In the genomic region with DNA sequence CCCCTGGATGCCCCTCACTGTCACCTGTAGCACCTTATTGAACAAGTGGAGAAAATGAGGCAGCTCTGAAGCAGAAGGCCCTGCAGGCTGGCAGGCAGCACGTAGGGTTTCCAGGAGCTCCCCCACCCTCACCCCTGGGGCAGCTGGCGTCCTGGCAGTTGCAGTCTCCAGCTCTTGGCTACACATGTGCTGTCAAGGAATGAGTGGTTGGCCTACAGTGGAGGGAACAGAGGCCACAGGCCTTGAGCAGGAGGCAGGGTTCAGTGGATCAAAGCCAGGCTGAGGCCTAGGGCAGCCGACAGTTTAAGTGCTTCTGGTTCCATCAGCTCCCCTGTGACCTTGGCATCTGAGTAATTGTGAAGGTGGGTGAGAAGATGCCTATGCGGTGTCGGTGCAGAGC, we compare ENCODE assay signal across 19 mouse cellular contexts. TPM values are rescaled to one million over a fixed set of nuclear protein-coding genes. Genes with fewer than 3 reads are reported as not detected.
A peak's percentile ranks its signal among the peaks of the same experiment; 100 is the strongest.
DNase-seq lines count a peak whose midpoint lies in the region; ATAC-seq and TF ChIP-seq lines count a peak whose summit lies in the region.
"Had no signal": no experiment of that assay in that cellular context is flagged by ENCODE, and none has a peak within 500 bp of the region (broad histone marks: within the 10 kb centered on the region; RNA-seq: fewer than 3 reads in every experiment).

No protein-coding gene starts in this region.

- WGBS in hindbrain, postnatal 0 days, result 74% methylated on average over 5 of the region's 5 CpGs

- H3K9me3 ChIP-seq in hindbrain, postnatal 0 days (ENCODE audit: low read length), result no peaks in the 10 kb centered on the region
- H3K9me3 ChIP-seq: embryonic facial prominence, embryonic 15.5 days; forebrain, embryonic 15.5 days; heart, embryonic 10.5 days; hindbrain, embryonic 12.5 days had no signal

- H3K27me3 ChIP-seq in hindbrain, postnatal 0 days (ENCODE audit: insufficient read depth, low read length), result no peaks in the 10 kb centered on the region
- H3K27me3 ChIP-seq: embryonic facial prominence, embryonic 15.5 days; forebrain, embryonic 15.5 days; hindbrain, embryonic 12.5 days had no signal

- ATAC-seq in hindbrain, postnatal 0 days, result no peak
- ATAC-seq: forebrain, embryonic 15.5 days; hindbrain, embryonic 16.5 days had no signal

- H3K36me3 ChIP-seq in hindbrain, postnatal 0 days (ENCODE audit: insufficient read depth, low read length), result peaks cover 5% of the 10 kb centered on the region; the same call in 1 of the 2 replicates
- H3K36me3 ChIP-seq: forebrain, embryonic 15.5 days had no signal

- H3K4me3 ChIP-seq in hindbrain, postnatal 0 days (ENCODE audit: low read length), result no peak overlapping the region
- H3K4me3 ChIP-seq: embryonic facial prominence, embryonic 15.5 days; erythroblast, embryonic 14.5 days; forebrain, embryonic 15.5 days; heart, embryonic 10.5 days; hindbrain, embryonic 12.5 days had no signal

- no peak for TF ChIP-seq CTCF in hindbrain, postnatal 0 days (IDR thresholded peaks at IDR 0.05; ENCODE audit: low read depth)

- 0 out of 2 replicates have a peak, but pooled peaks cover 6% of the 10 kb centered on the region for H3K4me1 ChIP-seq in hindbrain, postnatal 0 days (ENCODE audit: insufficient read depth, low read length)

- H3K9ac ChIP-seq in hindbrain, postnatal 0 days (replicated peaks; ENCODE audit: low read length), result no peak overlapping the region
- H3K9ac ChIP-seq: embryonic facial prominence, embryonic 15.5 days; forebrain, embryonic 15.5 days had no signal

- no peak overlapping the region for H3K27ac ChIP-seq in hindbrain, postnatal 0 days
- H3K27ac ChIP-seq: embryonic facial prominence, embryonic 15.5 days; forebrain, embryonic 15.5 days; heart, embryonic 10.5 days; hindbrain, embryonic 12.5 days had no signal

- DNase-seq in gastrocnemius, adult 18-20 months (ENCODE audit: low spot score), result peak; percentile 10
- no peak for DNase-seq in gastrocnemius, postnatal 4 days (ENCODE audit: low spot score in 2 of 2)
- peak; percentile 74 for DNase-seq in adrenal gland, postnatal 14 days
- DNase-seq in adrenal gland, postnatal 25 days, result peak; percentile 33
- DNase-seq in skeletal muscle tissue, adult 2 months (ENCODE audit: low read depth, low spot score), result peak; percentile 31
- DNase-seq in hindbrain, postnatal 0 days (ENCODE audit: low spot score), result no peak
- no peak for DNase-seq in left cerebral cortex, adult 9 months (ENCODE audit: low spot score in 2 of 2)
- DNase-seq: cerebellum, adult 2 months; heart, adult 11 months; heart, postnatal 10 days; heart, postnatal 4 days; kidney, adult 11 months; kidney, adult 9 months had no signal

- no peak overlapping the region for H3K4me2 ChIP-seq in hindbrain, postnatal 0 days (ENCODE audit: low read depth, low read length)
- H3K4me2 ChIP-seq: embryonic facial prominence, embryonic 15.5 days; forebrain, embryonic 15.5 days; hindbrain, embryonic 12.5 days had no signal

RNA-seq across cellular contexts. Expression of a gene that starts 15.7 kb away (rescaled TPM):
- total RNA-seq in gastrocnemius, adult 18-20 months (2021), result under 1 TPM in 1 of 2 experiments, not detected in 1; 0.16 TPM
- total RNA-seq in gastrocnemius, postnatal 4 days (2021), result under 1 TPM; 0.39 to 0.47 TPM
- 0.15 and 0.41 TPM in 2 replicates for total RNA-seq in adrenal gland, postnatal 14 days (2021)
- not detected in 2 replicates for total RNA-seq in adrenal gland, postnatal 25 days (2021)
- total RNA-seq in hindbrain, postnatal 0 days (2014; rRNA removed), result 20.4 and 23.6 TPM in 2 replicates
- polyA plus RNA-seq in hindbrain, postnatal 0 days (2015; fragmentation: Nextera tagmentation; extraction: Ambion mirVana), result 2.9 and 3.3 TPM in 2 replicates
- total RNA-seq: heart, postnatal 10 days; heart, postnatal 4 days had no signal
- polyA plus RNA-seq: erythroblast, embryonic 14.5 days had no signal

RNA-seq across cellular contexts. Expression of a gene that starts 26.4 kb away (rescaled TPM):
- total RNA-seq in gastrocnemius, adult 18-20 months (2021), result 10 to 100 TPM; 25.5 to 26.6 TPM
- total RNA-seq in gastrocnemius, postnatal 4 days (2021), result 10 to 100 TPM; 15.3 to 21.0 TPM
- total RNA-seq in adrenal gland, postnatal 14 days (2021), result 35.1 and 36.7 TPM in 2 replicates
- 53.1 and 55.3 TPM in 2 replicates for total RNA-seq in adrenal gland, postnatal 25 days (2021)
- 22.7 and 24.5 TPM in 2 replicates for total RNA-seq in hindbrain, postnatal 0 days (2014; rRNA removed)
- polyA plus RNA-seq in hindbrain, postnatal 0 days (2015; fragmentation: Nextera tagmentation; extraction: Ambion mirVana), result 56.5 and 58.5 TPM in 2 replicates

RNA-seq across cellular contexts. Expression of a gene that starts 26.8 kb away (rescaled TPM):
- 1,000 to 10,000 TPM in 1 of 2 experiments, 100 to 1,000 TPM in 1; 977 to 1,022 TPM for total RNA-seq in gastrocnemius, adult 18-20 months (2021)
- total RNA-seq in gastrocnemius, postnatal 4 days (2021), result 100 to 1,000 TPM; 632 to 697 TPM
- total RNA-seq in adrenal gland, postnatal 14 days (2021), result 1,088 and 1,101 TPM in 2 replicates
- total RNA-seq in adrenal gland, postnatal 25 days (2021), result 790 and 849 TPM in 2 replicates
- 183 and 231 TPM in 2 replicates for total RNA-seq in hindbrain, postnatal 0 days (2014; rRNA removed)
- 1,048 and 1,063 TPM in 2 replicates for polyA plus RNA-seq in hindbrain, postnatal 0 days (2015; fragmentation: Nextera tagmentation; extraction: Ambion mirVana)

Comparison
In these comparisons a context has a peak if more than half of its experiments do, and no peak if none do; other contexts are left out.
1. DNase-seq: peak in gastrocnemius, adult 18-20 months (single experiment), adrenal gland, postnatal 14 days (single experiment), adrenal gland, postnatal 25 days (single experiment) and skeletal muscle tissue, adult 2 months (single experiment); none in gastrocnemius, postnatal 4 days (0 of 2), hindbrain, postnatal 0 days (single experiment) and left cerebral cortex, adult 9 months (0 of 2).
2. RNA of a gene that starts 15.7 kb away (total RNA-seq): 20.4 to 23.6 TPM in hindbrain, postnatal 0 days; 0.39 to 0.47 TPM in gastrocnemius, postnatal 4 days, 0.16 TPM in gastrocnemius, adult 18-20 months, 0.15 to 0.41 TPM in adrenal gland, postnatal 14 days and not detected in adrenal gland, postnatal 25 days; every median in the first group is over 10 times any median in the second.